Mouse (Mus musculus): Measurements from ENCODE around the gene Fabp7. TPM values are rescaled to one million over a fixed set of nuclear protein-coding genes. Genes with fewer than 3 reads are reported as not detected.

Fabp7 gene
- polyA plus RNA-seq, 1 experiment, result 131 TPM

DNA sequence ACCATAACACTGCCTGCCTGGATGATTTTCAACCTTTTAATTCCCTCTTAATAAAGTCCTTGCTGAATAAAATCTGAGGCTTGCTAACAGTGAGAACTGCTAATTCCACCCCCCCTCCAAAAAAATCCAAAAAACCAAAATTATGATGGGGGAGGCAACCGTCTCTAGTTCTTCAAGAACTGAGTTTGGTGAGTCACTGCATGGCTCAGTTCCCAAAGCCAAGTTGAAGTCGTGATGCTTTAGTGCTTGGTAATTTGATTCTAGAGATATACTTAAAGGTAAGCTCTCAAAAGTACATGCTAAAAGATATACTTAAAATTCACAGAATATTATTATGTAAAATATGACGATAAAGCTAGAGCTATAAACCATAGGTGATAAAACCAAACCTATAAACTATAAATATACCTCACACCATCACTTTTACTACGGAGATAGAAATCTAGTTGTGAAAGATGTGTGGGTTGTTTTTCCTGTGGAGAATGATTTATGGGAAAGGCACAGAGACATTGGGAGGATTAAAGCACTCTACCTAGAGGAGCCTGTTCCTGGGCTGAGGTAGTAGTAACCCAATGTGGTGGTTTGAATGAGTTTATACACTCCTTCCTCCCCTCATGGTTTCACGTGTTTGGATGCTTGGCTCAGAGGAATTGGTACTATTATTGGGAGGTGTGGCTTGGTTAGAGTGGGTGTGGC lies 27.6 kb downstream of the Fabp7 start:
- WGBS, result 89% methylated on average over 5 of the region's 5 CpGs
- no peak for DNase-seq
- Histone ChIP-seq H3K4me1 (ENCODE audit: control insufficient read depth, insufficient read depth, low read length) (no peaks in the 10 kb centered on the region), H3K27ac (ENCODE audit: insufficient read depth, low read length) (no peak overlapping the region), H3K4me3 (replicated peaks; ENCODE audit: insufficient read depth, low read depth, low read length) (no peak overlapping the region), H3K27me3 (ENCODE audit: control insufficient read depth, insufficient read depth, low read length) (no peaks in the 10 kb centered on the region)
- no peak for TF ChIP-seq POLR2A (IDR thresholded peaks at IDR 0.05; ENCODE audit: borderline replicate concordance, insufficient read depth, low read length)
- no peak for TF ChIP-seq CTCF (IDR thresholded peaks at IDR 0.05; ENCODE audit: borderline replicate concordance, insufficient read depth, low read depth, low read length)

DNA sequence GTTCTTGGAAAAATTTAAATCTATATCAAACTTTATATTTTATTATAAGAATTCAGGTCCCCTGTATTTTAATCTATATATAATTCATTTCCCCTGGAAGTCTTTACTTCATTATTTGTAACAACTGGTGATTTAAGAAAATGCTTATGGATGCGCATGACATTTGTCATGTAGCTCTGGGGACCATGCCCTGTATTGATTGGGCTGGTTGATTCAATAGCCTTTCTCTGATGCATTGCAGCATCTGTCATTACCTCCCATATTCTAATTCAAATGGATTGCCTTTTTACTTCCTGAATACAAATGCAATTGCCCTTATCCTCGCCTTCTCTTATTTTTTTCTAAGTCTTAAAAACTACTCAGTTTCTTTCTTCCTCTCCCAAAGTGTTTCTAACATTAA lies 29.6 kb downstream of the Fabp7 start:
- H3K4me3 ChIP-seq (replicated peaks; ENCODE audit: insufficient read depth, low read depth, low read length), result no peak overlapping the region
- no peaks in the 10 kb centered on the region for H3K27me3 ChIP-seq (ENCODE audit: control insufficient read depth, insufficient read depth, low read length)
- no peaks in the 10 kb centered on the region for H3K4me1 ChIP-seq (ENCODE audit: control insufficient read depth, insufficient read depth, low read length)
- no peak overlapping the region for H3K27ac ChIP-seq (ENCODE audit: insufficient read depth, low read length)
- DNase-seq, result no peak
- no peak for TF ChIP-seq CTCF (IDR thresholded peaks at IDR 0.05; ENCODE audit: borderline replicate concordance, insufficient read depth, low read depth, low read length)
- no peak for TF ChIP-seq POLR2A (IDR thresholded peaks at IDR 0.05; ENCODE audit: borderline replicate concordance, insufficient read depth, low read length)
- 91% methylated on average over 2 of the region's 2 CpGs for WGBS

DNA sequence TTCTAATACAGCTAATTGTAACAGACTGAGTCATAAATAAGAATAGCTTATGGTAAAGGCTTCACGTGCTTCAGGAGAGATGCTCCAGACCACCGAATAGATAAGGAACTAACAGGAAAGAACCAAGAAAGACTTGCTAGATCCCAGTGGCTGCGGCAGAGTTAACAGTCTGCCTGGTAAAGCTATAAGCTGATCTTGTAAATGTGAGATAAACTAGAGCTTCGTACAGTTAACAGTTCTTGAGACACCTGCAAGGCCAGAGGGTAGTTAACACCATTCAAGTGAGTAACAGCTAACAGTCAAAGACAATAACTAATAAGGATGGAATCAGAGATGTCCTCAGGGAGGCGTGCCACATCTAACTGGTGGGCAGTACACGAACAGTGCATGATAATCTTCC lies 31.2 kb downstream of the Fabp7 start:
- Histone ChIP-seq H3K27ac (ENCODE audit: insufficient read depth, low read length) (no peak overlapping the region), H3K27me3 (ENCODE audit: control insufficient read depth, insufficient read depth, low read length) (no peaks in the 10 kb centered on the region), H3K4me3 (replicated peaks; ENCODE audit: insufficient read depth, low read depth, low read length) (no peak overlapping the region), H3K4me1 (ENCODE audit: control insufficient read depth, insufficient read depth, low read length) (no peaks in the 10 kb centered on the region)
- TF ChIP-seq CTCF (IDR thresholded peaks at IDR 0.05; ENCODE audit: borderline replicate concordance, insufficient read depth, low read depth, low read length) (no peak), POLR2A (IDR thresholded peaks at IDR 0.05; ENCODE audit: borderline replicate concordance, insufficient read depth, low read length) (no peak)
- 82% methylated on average over 6 of the region's 6 CpGs for WGBS
- DNase-seq, result no peak

DNA sequence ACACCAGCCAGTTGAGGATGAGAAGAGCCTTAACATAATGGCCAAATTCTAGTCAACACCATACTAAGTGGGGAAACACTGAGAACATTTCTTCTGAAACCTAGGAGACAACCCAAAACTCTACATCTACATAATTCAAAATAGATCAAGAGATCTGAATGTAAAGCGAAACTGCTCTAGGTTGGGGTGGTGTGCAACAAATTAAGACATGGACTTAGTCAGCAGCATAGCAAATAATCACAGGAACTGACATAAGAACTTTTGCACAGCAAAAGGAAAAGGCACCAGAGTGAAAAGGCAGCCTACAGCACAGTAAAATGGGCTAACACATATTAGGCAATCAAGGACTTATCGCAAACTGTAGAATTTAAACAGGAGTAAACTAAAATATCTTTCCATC lies 34.5 kb downstream of the Fabp7 start:
- TF ChIP-seq POLR2A (IDR thresholded peaks at IDR 0.05; ENCODE audit: borderline replicate concordance, insufficient read depth, low read length) (no peak), CTCF (IDR thresholded peaks at IDR 0.05; ENCODE audit: borderline replicate concordance, insufficient read depth, low read depth, low read length) (no peak)
- DNase-seq, result no peak

DNA sequence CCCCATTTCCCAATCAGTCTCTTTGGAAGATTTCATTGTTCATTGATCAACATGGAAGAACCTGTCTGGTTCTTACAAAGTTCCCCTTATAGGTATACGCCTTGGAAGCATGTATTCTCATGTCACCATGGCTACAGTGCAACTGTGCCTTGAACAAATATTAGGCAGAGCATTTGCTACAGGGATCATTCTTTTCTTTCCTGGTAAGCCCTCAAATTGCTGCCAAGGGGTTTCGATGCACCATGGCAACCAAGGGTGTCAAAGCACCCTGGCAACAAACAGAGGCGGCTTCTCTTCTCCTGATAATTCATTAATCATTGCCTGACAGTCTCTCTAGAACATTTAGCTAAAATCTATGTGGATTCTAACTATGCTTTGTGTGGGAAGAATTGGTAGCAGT lies 37.8 kb downstream of the Fabp7 start:
- TF ChIP-seq POLR2A (IDR thresholded peaks at IDR 0.05; ENCODE audit: borderline replicate concordance, insufficient read depth, low read length) (no peak), CTCF (IDR thresholded peaks at IDR 0.05; ENCODE audit: borderline replicate concordance, insufficient read depth, low read depth, low read length) (no peak)
- Histone ChIP-seq H3K27ac (ENCODE audit: insufficient read depth, low read length) (no peak overlapping the region), H3K27me3 (ENCODE audit: control insufficient read depth, insufficient read depth, low read length) (no peaks in the 10 kb centered on the region), H3K4me3 (replicated peaks; ENCODE audit: insufficient read depth, low read depth, low read length) (no peak overlapping the region), H3K4me1 (ENCODE audit: control insufficient read depth, insufficient read depth, low read length) (no peaks in the 10 kb centered on the region)
- 22% methylated on average over 3 of the region's 3 CpGs for WGBS
- DNase-seq, result peak in 1 of 2 experiments; percentile 9

More for the DNA sequence above, 34.5 kb downstream of the Fabp7 start:
- WGBS, result 96% methylated on average over 2 of the region's 2 CpGs
- no peak overlapping the region for H3K27ac ChIP-seq (ENCODE audit: insufficient read depth, low read length)
- H3K27me3 ChIP-seq (ENCODE audit: control insufficient read depth, insufficient read depth, low read length), result no peaks in the 10 kb centered on the region
- H3K4me1 ChIP-seq (ENCODE audit: control insufficient read depth, insufficient read depth, low read length), result no peaks in the 10 kb centered on the region
- H3K4me3 ChIP-seq (replicated peaks; ENCODE audit: insufficient read depth, low read depth, low read length), result no peak overlapping the region

DNA sequence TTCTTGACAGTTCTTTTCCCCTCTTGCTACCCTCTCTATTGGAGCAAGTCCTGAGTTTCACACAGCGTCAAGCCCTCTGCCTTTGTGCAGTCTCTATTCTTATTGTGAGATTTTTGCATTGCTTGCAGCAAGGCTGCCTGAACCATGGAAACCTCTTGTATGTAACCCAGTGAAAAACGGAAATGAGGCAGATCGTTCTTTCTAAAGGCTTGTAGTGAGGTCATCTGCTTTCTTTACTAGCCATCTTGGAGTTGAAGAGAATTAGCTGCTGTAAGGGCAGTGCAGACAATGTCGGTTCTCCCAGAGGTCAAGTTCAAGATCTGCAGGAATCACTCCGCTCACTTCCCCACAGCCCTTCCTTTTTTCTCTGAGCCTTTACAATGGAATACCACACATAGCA lies 44.0 kb downstream of the Fabp7 start:
- DNase-seq, result peak in 1 of 2 experiments; percentile 12
- H3K27ac ChIP-seq (ENCODE audit: insufficient read depth, low read length), result no peak overlapping the region
- TF ChIP-seq CTCF (IDR thresholded peaks at IDR 0.05; ENCODE audit: borderline replicate concordance, insufficient read depth, low read depth, low read length), result no peak
- no peak for TF ChIP-seq POLR2A (IDR thresholded peaks at IDR 0.05; ENCODE audit: borderline replicate concordance, insufficient read depth, low read length)
- no peak overlapping the region for H3K4me3 ChIP-seq (replicated peaks; ENCODE audit: insufficient read depth, low read depth, low read length)
- no peaks in the 10 kb centered on the region for H3K4me1 ChIP-seq (ENCODE audit: control insufficient read depth, insufficient read depth, low read length)
- no peaks in the 10 kb centered on the region for H3K27me3 ChIP-seq (ENCODE audit: control insufficient read depth, insufficient read depth, low read length)
- WGBS, result 14% methylated on average over 5 of the region's 5 CpGs

DNA sequence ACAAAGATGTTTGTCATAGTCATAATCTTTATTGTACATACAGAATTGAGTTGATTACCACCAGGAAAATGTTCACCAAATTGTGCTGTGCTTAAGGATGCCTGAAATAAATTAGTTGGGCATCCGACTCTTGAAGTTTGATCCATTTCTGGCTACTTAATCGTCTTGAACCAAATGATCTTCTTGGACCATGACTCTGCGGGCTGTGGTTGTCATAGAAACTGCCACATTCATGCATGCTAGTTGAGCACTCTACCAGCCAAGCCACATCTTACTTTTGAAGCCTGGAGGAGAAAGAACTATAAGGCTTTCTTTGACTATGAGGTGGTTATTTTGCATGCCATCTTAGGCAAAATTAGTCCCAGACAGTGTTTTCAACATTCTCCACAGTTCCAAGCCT lies 44.9 kb downstream of the Fabp7 start:
- no peak overlapping the region for H3K4me3 ChIP-seq (replicated peaks; ENCODE audit: insufficient read depth, low read depth, low read length)
- no peaks in the 10 kb centered on the region for H3K27me3 ChIP-seq (ENCODE audit: control insufficient read depth, insufficient read depth, low read length)
- no peaks in the 10 kb centered on the region for H3K4me1 ChIP-seq (ENCODE audit: control insufficient read depth, insufficient read depth, low read length)
- TF ChIP-seq POLR2A (IDR thresholded peaks at IDR 0.05; ENCODE audit: borderline replicate concordance, insufficient read depth, low read length) (no peak), CTCF (IDR thresholded peaks at IDR 0.05; ENCODE audit: borderline replicate concordance, insufficient read depth, low read depth, low read length) (no peak)
- DNase-seq, result no peak
- H3K27ac ChIP-seq (ENCODE audit: insufficient read depth, low read length), result no peak overlapping the region
- 22% methylated on average over 3 of the region's 3 CpGs for WGBS

DNA sequence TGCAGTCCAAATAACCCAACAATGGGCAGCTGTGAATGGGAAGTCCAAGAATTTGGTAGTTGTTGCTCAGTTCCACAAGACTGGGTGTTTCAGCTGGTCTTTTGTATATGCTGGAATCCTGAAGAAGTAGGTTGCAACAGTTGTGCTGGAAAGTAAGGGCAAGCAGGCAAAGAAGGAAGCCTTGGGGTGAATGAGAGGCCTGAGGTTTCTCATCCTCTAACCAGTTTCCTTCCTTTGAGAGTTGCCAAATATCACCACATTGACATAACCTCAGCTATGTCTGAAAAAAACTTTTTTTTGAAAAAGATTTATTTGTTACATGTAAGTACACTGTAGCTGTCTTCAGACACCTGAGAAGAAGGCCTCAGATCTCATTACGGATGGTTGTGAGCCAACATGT lies 50.4 kb downstream of the Fabp7 start:
- no peak for TF ChIP-seq CTCF (IDR thresholded peaks at IDR 0.05; ENCODE audit: borderline replicate concordance, insufficient read depth, low read depth, low read length)
- TF ChIP-seq POLR2A (IDR thresholded peaks at IDR 0.05; ENCODE audit: borderline replicate concordance, insufficient read depth, low read length), result no peak
- 94% methylated on average over 1 of the region's 1 CpGs for WGBS
- no peaks in the 10 kb centered on the region for H3K4me1 ChIP-seq (ENCODE audit: control insufficient read depth, insufficient read depth, low read length)
- H3K4me3 ChIP-seq (replicated peaks; ENCODE audit: insufficient read depth, low read depth, low read length), result no peak overlapping the region
- no peaks in the 10 kb centered on the region for H3K27me3 ChIP-seq (ENCODE audit: control insufficient read depth, insufficient read depth, low read length)
- H3K27ac ChIP-seq (ENCODE audit: insufficient read depth, low read length), result no peak overlapping the region
- no peak for DNase-seq
